Mouse (Mus musculus) adrenal gland, postnatal 14 days (tissue): Measurements from ENCODE around the gene Tnfrsf25. TPM values are rescaled to one million over a fixed set of nuclear protein-coding genes. Genes with fewer than 3 reads are reported as not detected.

Experiments
- DNase-seq: peaks from one replicate; pipeline ENCODE4 v3.0.0; 2021; ENCODE audit warnings: mixed read lengths
- total RNA-seq: library from RNA; stranded (reverse); gene quantifications from 2 replicates; pipeline ENCODE4 v1.2.3, GENCODE M21; 2021

The Tnfrsf25 gene
- total RNA-seq, 1 experiment from 2014 or later = 2.9 TPM

GRCm38 (mm10) chr4:152092751-152093293 lies 22.9 kb upstream of the Tnfrsf25 start:
- no peak for DNase-seq

DNA sequence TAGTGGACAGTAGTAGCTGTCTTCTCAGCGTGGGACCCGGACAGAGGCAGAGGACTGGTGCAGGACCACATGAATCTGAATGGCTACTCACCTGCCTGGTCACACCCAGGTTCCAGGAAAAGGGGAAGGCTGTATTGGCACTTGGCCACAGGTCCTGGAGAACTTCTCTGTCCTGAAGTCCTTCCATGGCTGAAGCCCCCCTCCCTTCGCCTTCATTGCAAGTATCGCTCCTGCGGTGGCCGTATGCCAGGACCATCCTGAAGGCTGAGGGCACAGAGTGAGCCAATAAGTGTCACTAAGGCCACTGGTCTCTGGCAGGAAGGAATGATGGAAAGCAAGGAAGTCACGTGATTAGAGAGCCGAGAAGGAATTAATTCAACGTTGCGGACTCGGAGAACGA lies 21.5 kb upstream of the Tnfrsf25 start:
- no peak for DNase-seq

GRCm38 (mm10) chr4:152095937-152096910 lies 19.5 kb upstream of the Tnfrsf25 start:
- peak; percentile 91 for DNase-seq

DNA sequence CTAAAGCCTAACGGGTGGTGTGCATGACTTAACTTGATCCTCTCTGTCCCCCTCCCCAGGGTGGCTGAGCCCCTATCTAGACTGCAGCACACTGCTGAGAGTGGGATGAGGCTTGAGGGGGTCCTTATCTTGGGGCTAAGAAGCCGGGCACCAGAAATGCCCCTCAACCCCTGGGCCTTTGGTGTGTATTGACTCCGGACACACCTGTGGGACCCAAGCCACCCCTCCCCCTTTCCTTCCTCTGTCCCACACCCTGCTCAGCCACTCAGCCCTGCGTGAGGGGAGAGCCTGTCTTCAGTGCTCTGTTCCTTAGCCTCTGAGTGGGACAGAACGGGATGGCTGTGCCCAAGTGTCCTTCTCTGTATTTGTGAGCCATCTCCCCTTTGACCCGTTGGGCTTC lies 18.8 kb upstream of the Tnfrsf25 start:
- DNase-seq = no peak

DNA sequence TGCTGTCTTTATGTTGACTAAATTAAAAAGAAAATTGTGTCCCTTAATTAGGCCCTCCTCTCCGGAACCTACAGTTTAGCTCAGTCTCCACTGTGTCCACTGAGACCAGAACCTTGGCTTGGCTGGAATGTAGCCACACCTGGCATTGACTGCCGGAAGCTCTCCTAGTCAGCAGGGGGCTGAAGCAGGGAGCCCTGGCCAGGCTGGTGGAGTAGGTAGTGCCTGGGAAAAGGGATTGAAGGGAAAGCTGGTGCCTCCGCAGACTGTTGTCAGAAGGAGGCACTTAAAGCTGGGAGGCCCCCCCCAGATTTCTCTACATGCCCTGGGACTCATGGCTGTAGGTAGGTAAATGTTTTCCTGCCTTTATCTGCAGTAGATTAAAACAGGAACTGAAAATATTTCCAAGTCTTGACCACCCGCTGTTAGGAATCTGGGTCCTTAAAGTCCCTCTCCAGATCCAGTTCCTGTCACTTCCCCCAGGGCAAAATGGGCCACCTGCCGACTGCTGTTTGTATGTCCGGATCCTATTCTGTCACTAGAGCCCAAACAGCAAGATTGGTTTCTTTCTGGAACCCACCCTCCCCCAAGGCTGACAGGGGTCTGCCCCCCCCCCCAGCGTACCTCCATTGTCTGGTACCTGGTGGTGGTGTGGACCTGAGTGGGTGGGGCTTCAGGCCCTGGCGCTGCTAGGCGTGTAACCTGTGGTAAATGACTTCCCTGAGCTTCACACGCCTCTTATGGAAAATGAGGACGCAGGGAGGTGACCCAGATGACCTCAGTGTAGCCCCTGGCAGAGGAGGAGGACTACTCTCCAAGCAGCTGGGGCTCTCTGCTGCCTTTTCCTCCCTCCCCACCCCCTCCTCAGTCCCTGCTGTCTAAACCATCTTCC lies 17.6 kb upstream of the Tnfrsf25 start:
- DNase-seq = no peak

- no peak for DNase-seq
Observed at GRCm38 (mm10) chr4:152100541-152100940, 15.2 kb upstream of the Tnfrsf25 start.

DNA sequence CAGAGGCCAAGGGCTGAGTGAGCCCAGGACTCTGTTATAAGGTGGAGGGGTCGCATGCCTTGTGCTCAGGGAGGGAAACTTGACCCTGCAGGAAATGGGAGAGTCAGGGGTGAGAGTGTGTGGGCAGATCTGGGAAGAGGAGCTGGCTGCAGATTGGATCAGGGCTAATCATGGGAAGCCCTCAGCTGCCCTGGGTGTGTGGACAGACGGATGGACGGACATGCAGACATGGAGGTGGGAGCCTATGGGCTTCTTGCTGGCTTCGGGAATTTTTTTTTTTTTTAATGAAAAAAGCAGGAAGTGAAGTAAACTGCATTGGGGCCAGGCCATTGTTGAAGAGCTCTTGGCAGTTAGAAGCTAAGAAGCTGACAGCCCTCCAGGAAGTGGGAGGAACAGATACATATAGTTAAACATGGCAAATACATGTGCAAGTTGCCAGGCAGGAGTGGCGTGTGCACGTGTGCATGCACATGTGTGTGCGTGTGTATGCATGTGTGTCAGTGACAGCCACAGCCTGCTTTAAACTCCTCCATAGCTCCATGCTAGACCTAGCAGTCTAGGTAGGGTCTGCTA lies 14.6 kb upstream of the Tnfrsf25 start:
- DNase-seq = no peak

DNA sequence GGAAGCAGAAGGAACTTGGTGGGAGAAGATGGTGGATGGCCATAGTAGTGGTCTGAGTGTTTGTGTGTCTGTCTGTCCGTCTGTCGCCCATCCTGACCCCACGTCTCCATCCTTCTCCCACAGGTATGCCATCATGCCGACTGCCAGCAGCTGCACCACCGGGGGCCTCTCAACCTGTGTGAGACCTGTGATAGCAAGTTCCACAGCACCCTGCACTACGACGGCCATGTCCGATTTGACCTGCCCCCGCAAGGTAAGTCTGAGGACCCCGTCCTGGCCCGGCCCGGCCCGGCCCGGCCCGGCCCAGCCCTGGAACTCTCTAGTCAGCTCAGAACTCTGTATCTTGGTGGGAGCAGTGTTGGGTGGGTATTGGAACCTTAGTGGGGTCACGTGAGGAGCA lies 13.8 kb upstream of the Tnfrsf25 start:
- DNase-seq = no peak

- peak; percentile 85 for DNase-seq
Observed at GRCm38 (mm10) chr4:152103025-152103424, 12.7 kb upstream of the Tnfrsf25 start.

- no peak for DNase-seq
Observed at GRCm38 (mm10) chr4:152106746-152107145, 9.0 kb upstream of the Tnfrsf25 start.

GRCm38 (mm10) chr4:152107493-152107892 lies 8.2 kb upstream of the Tnfrsf25 start:
- DNase-seq = peak; percentile 44

- DNase-seq = peak; percentile 90
Observed at GRCm38 (mm10) chr4:152107971-152108509, 7.7 kb upstream of the Tnfrsf25 start.

DNA sequence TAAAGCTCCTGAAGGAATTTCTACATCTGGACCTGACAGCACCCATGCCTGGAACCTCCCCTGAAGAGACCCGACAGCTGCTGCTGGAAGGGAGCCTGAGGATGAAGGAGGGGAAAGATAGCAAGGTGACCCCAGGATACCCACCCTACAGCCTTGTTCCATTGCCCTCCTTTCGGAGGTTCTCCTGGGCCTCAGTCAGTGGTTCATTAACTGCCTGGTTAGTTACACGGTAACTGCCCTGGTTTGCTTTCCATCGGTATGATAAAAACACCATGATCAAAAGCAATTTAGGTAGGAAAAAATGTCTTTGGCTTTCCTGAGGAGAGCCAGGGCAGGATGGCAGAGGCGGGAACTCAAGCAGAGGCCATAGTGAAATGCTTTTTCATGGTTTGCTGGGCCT lies 7.1 kb upstream of the Tnfrsf25 start:
- no peak for DNase-seq

DNA sequence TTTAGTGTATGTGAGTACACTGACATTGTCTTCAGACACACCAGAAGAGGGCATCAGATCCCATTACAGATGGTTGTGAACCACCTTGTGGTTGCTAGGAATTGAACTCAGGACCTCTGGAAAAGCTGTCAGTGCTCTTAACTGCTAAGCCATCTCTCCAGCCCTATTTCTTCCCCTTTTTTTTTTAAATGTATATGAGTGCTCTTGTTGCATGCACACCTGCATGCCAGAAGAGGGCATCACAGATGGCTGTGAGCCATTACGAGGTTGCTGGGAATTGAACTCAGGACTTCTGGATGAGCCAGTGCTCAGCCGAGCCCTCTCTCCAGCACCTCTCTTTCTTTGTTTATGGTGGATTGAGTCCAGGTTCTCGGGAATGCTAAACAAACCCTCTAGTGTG lies 6.2 kb upstream of the Tnfrsf25 start:
- no peak for DNase-seq

- DNase-seq = no peak
Observed at GRCm38 (mm10) chr4:152110689-152111088, 5.0 kb upstream of the Tnfrsf25 start.

DNA sequence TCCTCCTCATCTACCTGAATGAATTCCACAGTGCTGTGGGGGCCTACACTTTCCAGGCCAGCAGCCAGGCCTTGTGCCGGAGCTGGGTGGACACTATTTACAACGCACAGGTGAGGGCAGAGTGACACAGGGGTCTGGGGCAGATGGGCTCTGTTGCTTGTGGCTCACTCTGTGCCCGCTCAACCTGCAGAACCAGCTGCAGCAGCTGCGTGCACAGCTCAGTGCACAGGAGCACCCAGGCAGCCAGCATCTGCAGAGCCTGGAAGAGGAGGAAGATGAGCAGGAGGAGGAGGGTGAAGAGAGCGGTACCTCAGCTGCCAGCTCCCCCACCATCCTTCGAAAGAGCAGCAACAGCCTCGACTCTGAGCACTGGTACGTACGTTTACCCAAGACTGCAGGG lies 3.4 kb upstream of the Tnfrsf25 start:
- no peak for DNase-seq

- no peak for DNase-seq
Observed at GRCm38 (mm10) chr4:152114080-152114479, 1.7 kb upstream of the Tnfrsf25 start.

- DNase-seq = no peak
Observed at GRCm38 (mm10) chr4:152117538-152117937, 1.8 kb downstream of the Tnfrsf25 start.

GRCm38 (mm10) chr4:152119396-152120292 lies 3.9 kb downstream of the Tnfrsf25 start:
- peak; percentile 79 for DNase-seq

- DNase-seq = no peak
Observed at GRCm38 (mm10) chr4:152120311-152121182, 4.8 kb downstream of the Tnfrsf25 start.
